Mouse (Mus musculus) liver (tissue): ENCODE results near the gene C1qtnf5.

Experiments used
- DNase-seq: peaks from one replicate; pipeline ENCODE4 v3.0.0-alpha.2; 2020; ENCODE audit warnings: mixed read lengths

The C1qtnf5 gene

DNA sequence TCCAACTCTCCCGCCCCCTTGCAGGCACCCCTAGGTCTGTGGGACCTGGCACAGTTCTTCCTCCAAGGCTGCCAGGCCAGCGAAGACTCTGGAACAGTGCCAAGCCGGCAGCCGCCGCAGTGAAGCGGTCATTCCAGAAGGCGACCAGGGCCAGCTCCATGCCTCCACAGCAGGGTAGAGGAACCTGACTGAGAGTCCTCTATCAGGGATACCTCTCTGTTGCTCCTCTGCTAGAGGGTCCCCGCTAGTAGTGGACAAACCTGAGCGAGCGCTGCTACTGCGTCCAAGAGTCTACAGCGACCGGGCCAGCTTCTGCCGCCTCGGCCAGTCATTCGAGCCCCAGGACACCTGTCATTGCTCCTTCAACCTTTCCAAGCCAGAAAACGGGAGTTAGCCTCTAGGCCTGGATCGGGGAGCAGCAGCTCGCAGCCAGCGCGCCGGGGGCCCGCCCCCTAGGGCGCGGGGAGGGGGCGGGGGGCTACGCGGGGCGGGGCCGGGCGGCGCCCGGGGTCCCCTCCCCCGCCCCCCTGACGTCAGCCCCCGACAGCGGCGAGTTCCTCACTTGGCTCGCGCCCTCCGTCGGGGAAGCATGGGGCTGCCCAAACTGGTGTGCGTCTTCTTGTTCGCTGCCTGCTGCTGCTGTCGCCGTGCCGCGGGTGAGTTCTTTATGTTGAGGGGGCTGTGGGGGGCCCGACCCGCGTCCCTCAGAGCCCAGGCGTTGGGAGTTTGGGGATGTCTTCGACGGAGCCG is 27.2 kb downstream of the C1qtnf5 start, which contains the start of gene Mcam:
Gene Mcam (plus strand): TSS at position 369 of the 750 bp plus-strand sequence.
- peak; percentile 43 for DNase-seq

DNA sequence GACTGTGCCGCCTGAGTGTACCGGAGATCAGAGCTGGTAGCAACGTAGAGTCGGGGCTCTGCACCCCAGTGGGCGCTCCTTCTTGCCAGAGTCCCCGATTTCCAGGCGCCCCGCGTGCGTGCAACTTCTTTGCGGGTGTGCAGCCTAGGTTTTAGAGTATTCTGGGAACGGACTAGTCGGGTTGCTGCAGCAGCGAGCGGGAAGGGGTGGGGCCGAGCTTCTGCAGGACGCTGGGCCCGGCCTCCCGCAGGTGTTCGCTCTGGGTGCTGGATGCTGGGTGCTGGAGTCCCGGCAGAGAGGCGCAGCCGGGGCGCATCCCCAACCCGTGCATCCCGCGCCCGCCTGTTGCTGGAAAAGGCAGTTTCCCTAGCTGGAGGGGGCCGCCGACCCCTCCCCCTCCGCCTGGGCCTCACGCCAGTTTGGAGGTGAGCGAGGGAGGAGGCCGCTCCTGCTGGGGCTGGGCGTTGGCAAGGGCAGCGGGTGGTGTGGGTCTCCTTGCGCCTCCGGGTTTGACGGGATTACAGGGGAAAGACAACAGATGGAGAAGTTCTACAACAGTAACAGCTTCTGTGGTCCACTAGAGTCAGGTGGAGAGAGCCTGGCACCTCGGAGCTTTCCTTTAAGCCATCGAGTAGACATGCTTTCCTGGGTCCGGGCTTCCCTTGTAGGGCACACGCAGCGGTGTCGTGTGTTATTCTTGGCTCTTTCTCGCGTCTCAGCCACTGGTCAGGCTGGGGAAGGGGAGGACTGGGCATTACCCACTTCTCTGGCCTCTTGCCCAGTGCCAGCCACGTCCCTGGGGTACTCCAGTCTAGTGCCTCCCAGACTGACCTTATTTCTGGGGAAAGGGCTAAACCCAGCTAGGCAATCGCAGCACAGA is 28.0 kb downstream of the C1qtnf5 start:
- DNase-seq, result peak; percentile 39

DNA sequence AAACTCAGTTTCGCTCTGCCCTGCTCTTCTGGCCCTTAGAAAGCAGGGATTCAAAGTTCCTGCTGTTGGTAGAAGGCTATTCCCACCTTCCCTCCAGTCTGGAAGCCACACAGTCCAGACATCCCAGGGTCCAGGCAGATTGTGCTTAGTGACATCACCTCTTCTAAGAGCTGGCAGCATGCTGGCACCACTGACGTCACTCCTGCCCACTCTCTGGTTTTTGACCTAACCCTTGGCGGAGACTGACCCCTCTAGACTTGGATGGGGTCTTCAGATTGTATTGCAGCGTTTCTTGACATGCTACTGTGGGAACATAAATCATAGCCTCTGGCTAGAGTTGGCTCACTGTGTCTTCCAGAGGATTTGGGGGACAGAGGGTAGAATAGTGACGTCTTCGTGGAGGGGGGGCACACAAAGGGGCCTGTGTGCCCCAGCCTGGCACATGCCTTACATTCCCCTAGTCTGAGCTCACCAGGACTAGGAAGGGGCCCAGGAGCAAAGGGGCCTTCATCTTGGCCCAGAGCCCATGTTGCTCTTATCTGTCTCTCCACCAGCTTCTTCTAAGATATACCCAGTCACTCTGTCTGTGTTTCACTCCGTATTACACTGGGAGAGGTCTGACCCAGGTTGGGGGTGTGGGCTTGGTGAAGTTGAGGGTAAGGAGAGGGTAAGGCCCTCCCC is 28.8 kb downstream of the C1qtnf5 start:
- DNase-seq, result no peak

DNA sequence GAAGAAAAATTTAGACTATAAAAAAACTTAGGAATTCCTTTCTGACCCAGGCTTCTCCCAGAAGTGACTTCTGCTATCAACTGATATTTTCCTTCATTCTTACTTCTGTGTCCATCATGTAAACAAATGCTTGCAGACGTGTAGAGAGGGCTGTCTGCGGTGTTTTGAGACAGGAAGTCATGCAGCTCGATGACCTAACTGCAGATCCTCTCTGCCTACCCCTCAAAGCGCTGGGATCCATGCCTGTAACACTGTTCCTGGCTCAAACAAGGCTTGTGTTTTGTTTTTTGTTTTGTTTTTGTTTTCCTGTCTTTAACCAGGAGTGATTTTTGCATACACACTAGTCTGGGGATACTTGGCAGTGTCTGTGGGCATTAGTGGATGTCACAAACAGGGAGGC is 30.8 kb downstream of the C1qtnf5 start:
- no peak for DNase-seq

DNA sequence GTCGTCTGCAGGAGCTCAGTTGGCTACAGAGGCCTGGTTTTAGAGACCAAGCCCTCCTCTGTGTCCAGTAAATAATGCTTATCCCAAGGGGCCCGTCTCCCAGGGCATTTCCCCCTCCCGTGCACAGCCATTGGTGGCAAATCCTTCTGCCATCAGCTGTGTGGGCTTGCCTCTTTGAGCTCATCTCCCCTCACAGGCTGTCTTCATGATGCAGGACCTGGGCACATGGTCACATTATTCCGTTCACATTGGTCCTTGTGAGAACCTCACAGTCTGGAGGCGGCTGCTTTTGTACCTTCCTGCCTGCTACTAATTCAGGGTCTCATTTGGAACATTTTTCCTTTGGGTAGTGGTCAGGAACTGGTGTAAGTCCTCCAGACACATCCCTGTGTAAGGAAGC is 34.9 kb downstream of the C1qtnf5 start:
- DNase-seq, result no peak

DNA sequence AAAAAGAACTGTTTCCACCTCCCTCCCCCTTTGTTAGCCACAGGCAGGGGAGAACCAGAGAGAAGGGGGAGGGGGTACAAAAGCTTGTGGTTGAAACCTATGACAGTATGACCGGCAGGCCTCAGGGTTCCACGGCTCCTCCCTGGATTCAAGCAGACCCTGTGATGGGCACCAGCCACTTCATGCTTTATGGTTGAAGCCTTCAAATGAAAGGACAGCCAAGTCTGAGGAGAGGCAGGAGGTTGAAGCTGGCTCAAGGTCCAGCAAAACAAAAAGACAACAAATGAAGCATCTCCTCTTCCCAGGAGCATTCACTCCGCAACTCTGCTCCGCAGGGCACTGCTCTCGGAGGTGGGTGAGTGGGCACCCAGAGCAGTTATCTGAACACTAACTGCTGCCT is 36.4 kb downstream of the C1qtnf5 start:
- no peak for DNase-seq

DNA sequence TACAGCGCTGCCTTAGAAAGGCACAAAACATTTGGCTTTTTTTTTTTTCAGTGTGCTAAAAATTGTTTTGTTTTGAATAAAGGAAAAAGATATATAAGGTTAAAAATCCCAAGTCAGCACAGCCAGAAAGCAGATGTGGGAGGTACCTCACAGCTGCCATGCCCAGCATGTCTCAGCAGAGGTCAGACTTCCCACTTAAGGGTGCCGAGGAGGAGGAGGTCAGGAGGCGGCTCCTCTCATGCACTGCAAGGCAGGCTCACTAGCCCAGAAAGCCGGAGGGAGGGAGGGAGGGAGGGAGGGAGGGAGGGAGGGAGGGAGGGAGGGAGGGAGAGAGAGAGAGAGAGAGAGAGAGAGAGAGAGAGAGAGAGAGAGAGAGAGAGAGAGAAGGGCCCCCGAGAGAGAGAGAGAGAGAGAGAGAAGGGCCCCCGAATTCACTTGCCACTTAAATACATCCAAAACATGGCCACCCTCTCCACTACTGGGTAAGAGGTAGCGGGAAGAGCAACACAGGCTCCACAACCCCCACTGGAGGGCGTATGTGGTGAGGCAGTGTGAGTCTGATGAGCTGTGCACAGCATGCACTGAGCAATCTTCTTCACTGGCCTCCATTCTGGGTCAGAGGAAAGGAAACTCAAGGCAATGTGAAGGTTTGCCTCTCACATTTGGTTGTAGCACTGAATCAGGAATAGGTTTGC is 37.1 kb downstream of the C1qtnf5 start:
- no peak for DNase-seq

DNA sequence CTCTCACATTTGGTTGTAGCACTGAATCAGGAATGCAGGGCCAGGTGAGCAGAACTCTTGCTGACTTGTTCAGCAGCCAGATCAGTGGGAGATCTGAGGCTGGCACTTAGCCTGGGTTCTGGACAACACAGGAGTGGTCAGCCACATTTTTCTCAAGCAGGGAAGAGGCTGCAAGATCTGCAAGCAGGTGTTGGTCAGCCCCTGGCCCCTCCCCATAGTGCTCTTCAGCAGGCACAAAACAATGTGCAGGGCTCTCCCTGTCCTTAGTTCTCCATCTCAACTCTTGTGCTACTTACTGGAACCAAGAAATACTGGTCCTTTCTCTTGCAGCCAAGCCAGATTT is 37.6 kb downstream of the C1qtnf5 start:
- no peak for DNase-seq

DNA sequence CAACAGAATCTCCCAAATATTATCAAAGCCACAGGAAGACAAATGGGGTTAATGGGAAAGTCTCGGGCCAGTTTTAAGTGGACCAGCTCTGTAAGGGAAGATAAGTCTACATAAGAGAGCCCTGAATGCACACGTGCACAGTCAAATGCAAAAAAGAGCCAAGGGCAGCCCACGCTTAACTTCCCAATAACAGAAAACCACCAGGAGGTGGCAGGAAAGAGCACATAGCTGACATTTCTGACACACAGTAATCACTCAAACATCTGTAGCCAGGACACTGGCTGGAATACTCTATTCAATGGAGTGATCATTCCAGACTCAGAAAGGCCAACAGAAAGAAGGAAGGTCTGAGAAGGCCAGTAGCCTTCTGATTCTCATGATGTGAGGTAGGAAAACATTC is 40.2 kb downstream of the C1qtnf5 start:
- DNase-seq, result no peak
